Mouse (Mus musculus): ENCODE measurements around the gene 4933411K16Rik. TPM values are rescaled to one million over a fixed set of nuclear protein-coding genes. Genes with fewer than 3 reads are reported as not detected.

Gene 4933411K16Rik
- polyA plus RNA-seq, 1 experiment from 2014 or later: not detected

GRCm38 (mm10) chr19:42043988-42044387, 8.1 kb upstream of the 4933411K16Rik start:
- 94% methylated on average over 6 of the region's 6 CpGs for WGBS
- DNase-seq (no peak), ATAC-seq (ENCODE audit: low FRiP score, low TSS enrichment) (no peak)
- Histone ChIP-seq H3K27me3 (ENCODE audit: control insufficient read depth, insufficient read depth, low read length) (no peaks in the 10 kb centered on the region), H3K4me3 (replicated peaks; ENCODE audit: low read depth, low read length) (no peak overlapping the region), H3K4me1 (ENCODE audit: control insufficient read depth, insufficient read depth, low read length) (no peaks in the 10 kb centered on the region), H3K27ac (replicated peaks; ENCODE audit: low read depth, low read length) (no peak overlapping the region), H3K36me3 (ENCODE audit: control insufficient read depth, insufficient read depth, low read length) (no peaks in the 10 kb centered on the region), H3K9me3 (ENCODE audit: control insufficient read depth, low read length) (no peaks in the 10 kb centered on the region), H3K9ac (replicated peaks; ENCODE audit: low read length) (no peak overlapping the region), H3K4me2 (ENCODE audit: low read length) (no peak overlapping the region)

- ATAC-seq (ENCODE audit: low FRiP score, low TSS enrichment) (peak; percentile 67; the same call in 1 of the 2 replicates), DNase-seq (peak; percentile 65)
- Histone ChIP-seq H3K27ac (replicated peaks; ENCODE audit: low read depth, low read length) (no peak within 1 kb of the TSS), H3K4me1 (ENCODE audit: control insufficient read depth, insufficient read depth, low read length) (no peaks in the 10 kb centered on the region), H3K4me2 (ENCODE audit: low read length) (peak within 1 kb of the TSS; percentile 43), H3K27me3 (ENCODE audit: control insufficient read depth, insufficient read depth, low read length) (no peaks in the 10 kb centered on the region), H3K36me3 (ENCODE audit: control insufficient read depth, insufficient read depth, low read length) (no peaks in the 10 kb centered on the region), H3K9me3 (ENCODE audit: control insufficient read depth, low read length) (no peaks in the 10 kb centered on the region), H3K4me3 (replicated peaks; ENCODE audit: low read depth, low read length) (no peak within 1 kb of the TSS), H3K9ac (replicated peaks; ENCODE audit: low read length) (no peak within 1 kb of the TSS)
- 25% methylated on average over 23 of the region's 23 CpGs for WGBS
These were observed 6.6 kb upstream of the 4933411K16Rik start, which contains the start of gene Hoga1 for GRCm38 (mm10) chr19:42045269-42046102. Hoga1 (plus strand) TSS chr19:42045610.

GRCm38 (mm10) chr19:42050251-42050650, 1.8 kb upstream of the 4933411K16Rik start:
- ATAC-seq (ENCODE audit: low FRiP score, low TSS enrichment): no peak
- Histone ChIP-seq H3K36me3 (ENCODE audit: control insufficient read depth, insufficient read depth, low read length) (no peaks in the 10 kb centered on the region), H3K4me2 (ENCODE audit: low read length) (no peak overlapping the region), H3K4me1 (ENCODE audit: control insufficient read depth, insufficient read depth, low read length) (no peaks in the 10 kb centered on the region), H3K9ac (replicated peaks; ENCODE audit: low read length) (no peak overlapping the region), H3K9me3 (ENCODE audit: control insufficient read depth, low read length) (no peaks in the 10 kb centered on the region), H3K27ac (replicated peaks; ENCODE audit: low read depth, low read length) (no peak overlapping the region), H3K27me3 (ENCODE audit: control insufficient read depth, insufficient read depth, low read length) (no peaks in the 10 kb centered on the region), H3K4me3 (replicated peaks; ENCODE audit: low read depth, low read length) (no peak overlapping the region)
- no peak for DNase-seq
- 83% methylated on average over 1 of the region's 1 CpGs for WGBS

- Histone ChIP-seq H3K27ac (replicated peaks; ENCODE audit: low read depth, low read length) (no peak overlapping the region), H3K4me3 (replicated peaks; ENCODE audit: low read depth, low read length) (no peak overlapping the region), H3K4me1 (ENCODE audit: control insufficient read depth, insufficient read depth, low read length) (no peaks in the 10 kb centered on the region), H3K4me2 (ENCODE audit: low read length) (no peak overlapping the region), H3K9me3 (ENCODE audit: control insufficient read depth, low read length) (no peaks in the 10 kb centered on the region), H3K9ac (replicated peaks; ENCODE audit: low read length) (no peak overlapping the region), H3K36me3 (ENCODE audit: control insufficient read depth, insufficient read depth, low read length) (no peaks in the 10 kb centered on the region), H3K27me3 (ENCODE audit: control insufficient read depth, insufficient read depth, low read length) (no peaks in the 10 kb centered on the region)
- ATAC-seq (ENCODE audit: low FRiP score, low TSS enrichment): no peak
- WGBS: 91% methylated on average over 3 of the region's 3 CpGs
- DNase-seq: no peak
These were observed 697 bp upstream of the 4933411K16Rik start for GRCm38 (mm10) chr19:42051351-42051750.

- no peak overlapping the region for H3K4me2 ChIP-seq (ENCODE audit: low read length)
- H3K27ac ChIP-seq (replicated peaks; ENCODE audit: low read depth, low read length): no peak overlapping the region
- no peaks in the 10 kb centered on the region for H3K36me3 ChIP-seq (ENCODE audit: control insufficient read depth, insufficient read depth, low read length)
- H3K4me3 ChIP-seq (replicated peaks; ENCODE audit: low read depth, low read length): no peak overlapping the region
- ATAC-seq (ENCODE audit: low FRiP score, low TSS enrichment): no peak
- no peaks in the 10 kb centered on the region for H3K9me3 ChIP-seq (ENCODE audit: control insufficient read depth, low read length)
- 81% methylated on average over 6 of the region's 6 CpGs for WGBS
- DNase-seq: no peak
- H3K27me3 ChIP-seq (ENCODE audit: control insufficient read depth, insufficient read depth, low read length): no peaks in the 10 kb centered on the region
- H3K9ac ChIP-seq (replicated peaks; ENCODE audit: low read length): no peak overlapping the region
- H3K4me1 ChIP-seq (ENCODE audit: control insufficient read depth, insufficient read depth, low read length): no peaks in the 10 kb centered on the region
These were observed 2.2 kb downstream of the 4933411K16Rik start for GRCm38 (mm10) chr19:42054255-42054654.

- WGBS: 90% methylated on average over 2 of the region's 2 CpGs
- Histone ChIP-seq H3K27ac (replicated peaks; ENCODE audit: low read depth, low read length) (no peak overlapping the region), H3K4me2 (ENCODE audit: low read length) (no peak overlapping the region), H3K9me3 (ENCODE audit: control insufficient read depth, low read length) (no peaks in the 10 kb centered on the region), H3K4me3 (replicated peaks; ENCODE audit: low read depth, low read length) (no peak overlapping the region), H3K36me3 (ENCODE audit: control insufficient read depth, insufficient read depth, low read length) (no peaks in the 10 kb centered on the region), H3K27me3 (ENCODE audit: control insufficient read depth, insufficient read depth, low read length) (no peaks in the 10 kb centered on the region), H3K9ac (replicated peaks; ENCODE audit: low read length) (no peak overlapping the region), H3K4me1 (ENCODE audit: control insufficient read depth, insufficient read depth, low read length) (no peaks in the 10 kb centered on the region)
- no peak for ATAC-seq (ENCODE audit: low FRiP score, low TSS enrichment)
- no peak for DNase-seq
These were observed 3.8 kb downstream of the 4933411K16Rik start for GRCm38 (mm10) chr19:42055881-42056280.

- no peaks in the 10 kb centered on the region for H3K27me3 ChIP-seq (ENCODE audit: control insufficient read depth, insufficient read depth, low read length)
- H3K36me3 ChIP-seq (ENCODE audit: control insufficient read depth, insufficient read depth, low read length): no peaks in the 10 kb centered on the region
- H3K9me3 ChIP-seq (ENCODE audit: control insufficient read depth, low read length): no peaks in the 10 kb centered on the region
- no peaks in the 10 kb centered on the region for H3K4me1 ChIP-seq (ENCODE audit: control insufficient read depth, insufficient read depth, low read length)
- no peak overlapping the region for H3K4me3 ChIP-seq (replicated peaks; ENCODE audit: low read depth, low read length)
- no peak overlapping the region for H3K27ac ChIP-seq (replicated peaks; ENCODE audit: low read depth, low read length)
- no peak overlapping the region for H3K9ac ChIP-seq (replicated peaks; ENCODE audit: low read length)
- 85% methylated on average over 6 of the region's 6 CpGs for WGBS
- no peak overlapping the region for H3K4me2 ChIP-seq (ENCODE audit: low read length)
- ATAC-seq (ENCODE audit: low FRiP score, low TSS enrichment) (no peak), DNase-seq (no peak)
These were observed 4.8 kb downstream of the 4933411K16Rik start for GRCm38 (mm10) chr19:42056719-42057409.

- no peak for ATAC-seq (ENCODE audit: low FRiP score, low TSS enrichment)
- Histone ChIP-seq H3K4me2 (ENCODE audit: low read length) (no peak overlapping the region), H3K36me3 (ENCODE audit: control insufficient read depth, insufficient read depth, low read length) (no peaks in the 10 kb centered on the region), H3K9me3 (ENCODE audit: control insufficient read depth, low read length) (no peaks in the 10 kb centered on the region), H3K9ac (replicated peaks; ENCODE audit: low read length) (no peak overlapping the region), H3K27me3 (ENCODE audit: control insufficient read depth, insufficient read depth, low read length) (no peaks in the 10 kb centered on the region), H3K4me1 (ENCODE audit: control insufficient read depth, insufficient read depth, low read length) (no peaks in the 10 kb centered on the region), H3K27ac (replicated peaks; ENCODE audit: low read depth, low read length) (no peak overlapping the region), H3K4me3 (replicated peaks; ENCODE audit: low read depth, low read length) (no peak overlapping the region)
- no peak for DNase-seq
- 75% methylated on average over 7 of the region's 7 CpGs for WGBS
These were observed 6.4 kb downstream of the 4933411K16Rik start for GRCm38 (mm10) chr19:42058426-42058825.

All from midbrain, embryonic 14.5 days (tissue).